Mouse (Mus musculus): ENCODE measurements around the gene Rnf186. TPM values are rescaled to one million over a fixed set of nuclear protein-coding genes. Genes with fewer than 3 reads are reported as not detected.
"Not testable (repeated sequence)": the region's sequence is repeated elsewhere in the genome, so short reads cannot be mapped to it uniquely, and the experiment has no call there.

Gene Rnf186
- total RNA-seq, 2 experiments from 2014 or later, result not detected

DNA sequence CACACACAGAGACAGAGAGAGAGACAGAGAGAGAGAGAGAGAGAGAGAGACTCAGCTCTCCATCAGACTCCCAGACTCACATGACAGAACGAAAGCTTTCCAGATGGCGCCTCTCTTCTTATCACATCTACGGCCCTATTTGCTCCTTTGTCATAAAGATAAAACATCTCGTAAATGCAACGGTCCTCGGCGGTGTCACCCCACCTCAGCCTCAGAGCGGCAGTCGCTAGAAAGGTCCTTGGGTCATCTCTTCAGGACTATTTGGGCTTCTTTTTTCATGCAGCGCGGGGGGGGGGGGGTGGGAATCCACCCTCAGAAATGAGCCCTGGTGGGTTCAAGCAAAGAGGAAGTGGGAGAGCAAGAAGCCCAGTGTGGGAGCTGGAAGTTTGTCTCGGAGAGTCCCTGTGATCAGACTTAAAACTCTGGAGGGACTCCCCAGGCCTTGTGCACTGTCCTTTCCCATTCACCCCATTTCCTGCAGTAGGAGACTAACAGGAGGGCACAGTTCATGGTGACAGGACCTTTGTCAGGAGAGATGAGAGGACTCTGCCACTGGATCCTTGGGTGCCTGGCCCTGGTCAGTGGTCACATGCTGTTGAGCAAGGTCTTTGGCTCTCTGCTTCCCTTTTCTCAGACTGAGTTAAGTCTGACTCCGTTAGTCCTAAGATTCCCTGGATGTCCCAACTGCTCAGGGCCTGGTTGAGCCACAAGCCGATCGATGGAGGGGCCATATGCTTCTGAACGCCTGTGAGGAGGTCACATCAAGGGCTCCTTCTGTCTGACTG is 2.1 kb downstream of the Rnf186 start:
- no peak for DNase-seq (ENCODE audit: low spot score in 2 of 2)
- intact Hi-C loops (cut with DNase I), result no loop called here

DNA sequence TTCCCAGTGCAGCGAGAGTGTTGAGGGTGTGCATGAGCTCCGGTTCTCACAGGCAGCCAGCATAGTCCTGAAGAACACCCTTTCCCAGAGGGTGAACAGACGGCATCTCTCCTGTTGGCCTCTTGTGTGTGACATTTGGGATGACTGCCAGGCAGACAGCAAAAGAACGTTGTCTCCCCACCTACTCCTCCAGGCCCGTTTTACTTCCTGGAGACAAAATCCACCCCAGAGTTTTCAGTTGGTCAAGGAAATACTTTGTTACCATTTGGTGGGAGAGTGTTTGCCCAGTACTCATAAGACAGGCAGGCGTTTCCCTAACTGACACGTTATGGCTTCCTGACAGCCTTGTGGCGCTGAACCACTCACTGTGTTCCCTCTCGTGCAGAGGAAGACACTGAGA is 2.8 kb downstream of the Rnf186 start:
- DNase-seq (ENCODE audit: low spot score in 2 of 2), result no peak
- intact Hi-C loops (cut with DNase I), result no loop called here

DNA sequence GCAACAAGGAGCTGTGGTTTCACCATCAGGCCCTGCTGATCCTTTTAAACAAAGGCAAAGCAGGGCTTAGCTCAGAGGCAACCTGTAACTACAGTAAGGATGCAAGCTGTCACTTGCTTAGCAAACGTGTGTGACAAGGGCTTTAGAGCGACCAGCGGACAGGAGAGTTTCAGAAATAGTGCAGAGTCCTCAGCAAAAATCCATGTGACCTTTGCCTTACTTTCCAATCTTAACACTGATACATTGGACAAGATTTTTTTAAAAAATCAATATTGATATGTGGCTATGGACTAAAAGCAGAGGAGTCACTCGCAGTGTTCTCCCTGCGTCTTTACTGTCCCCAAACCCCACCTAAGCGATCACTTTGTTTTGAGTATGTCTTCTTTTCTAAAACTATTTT is 4.5 kb downstream of the Rnf186 start:
- intact Hi-C loops (cut with DNase I), result no loop called here
- no peak for DNase-seq (ENCODE audit: low spot score in 2 of 2)

DNA sequence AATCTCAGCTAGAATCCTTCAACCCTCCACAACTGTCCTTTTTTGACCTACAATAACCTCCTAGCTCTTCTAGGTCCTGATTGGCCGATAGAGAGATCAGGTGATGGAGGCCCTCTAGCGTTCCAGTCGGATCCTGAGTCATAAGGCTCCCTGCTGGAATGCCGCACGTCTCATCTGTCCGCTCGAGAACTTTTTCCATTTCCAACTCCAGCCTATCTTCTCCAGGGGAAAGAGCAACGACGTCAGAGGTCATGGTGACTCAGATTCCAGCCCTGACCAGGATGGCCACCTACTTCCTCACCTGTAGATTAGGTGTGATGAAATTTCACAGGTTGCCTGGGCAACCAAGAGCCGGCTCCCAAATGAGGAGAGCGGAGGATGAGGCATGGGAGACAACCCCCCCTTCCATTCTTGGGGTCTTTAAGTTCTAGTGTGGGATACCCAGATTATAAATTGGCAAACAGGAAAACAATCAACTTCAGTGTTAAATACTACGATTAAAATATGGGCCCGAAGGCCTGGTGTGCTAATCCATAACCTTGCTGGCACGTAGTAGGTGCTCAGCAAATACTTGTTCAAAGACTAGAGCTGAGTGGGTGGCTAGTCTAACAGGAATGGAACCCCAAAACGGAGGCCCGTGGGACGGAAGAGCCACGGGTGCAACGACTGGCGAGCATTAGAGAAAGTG is 5.4 kb downstream of the Rnf186 start:
- intact Hi-C loops (cut with DNase I), result no loop called here
- DNase-seq (ENCODE audit: low spot score in 2 of 2), result peak in 1 of 2 experiments; percentile 32

DNA sequence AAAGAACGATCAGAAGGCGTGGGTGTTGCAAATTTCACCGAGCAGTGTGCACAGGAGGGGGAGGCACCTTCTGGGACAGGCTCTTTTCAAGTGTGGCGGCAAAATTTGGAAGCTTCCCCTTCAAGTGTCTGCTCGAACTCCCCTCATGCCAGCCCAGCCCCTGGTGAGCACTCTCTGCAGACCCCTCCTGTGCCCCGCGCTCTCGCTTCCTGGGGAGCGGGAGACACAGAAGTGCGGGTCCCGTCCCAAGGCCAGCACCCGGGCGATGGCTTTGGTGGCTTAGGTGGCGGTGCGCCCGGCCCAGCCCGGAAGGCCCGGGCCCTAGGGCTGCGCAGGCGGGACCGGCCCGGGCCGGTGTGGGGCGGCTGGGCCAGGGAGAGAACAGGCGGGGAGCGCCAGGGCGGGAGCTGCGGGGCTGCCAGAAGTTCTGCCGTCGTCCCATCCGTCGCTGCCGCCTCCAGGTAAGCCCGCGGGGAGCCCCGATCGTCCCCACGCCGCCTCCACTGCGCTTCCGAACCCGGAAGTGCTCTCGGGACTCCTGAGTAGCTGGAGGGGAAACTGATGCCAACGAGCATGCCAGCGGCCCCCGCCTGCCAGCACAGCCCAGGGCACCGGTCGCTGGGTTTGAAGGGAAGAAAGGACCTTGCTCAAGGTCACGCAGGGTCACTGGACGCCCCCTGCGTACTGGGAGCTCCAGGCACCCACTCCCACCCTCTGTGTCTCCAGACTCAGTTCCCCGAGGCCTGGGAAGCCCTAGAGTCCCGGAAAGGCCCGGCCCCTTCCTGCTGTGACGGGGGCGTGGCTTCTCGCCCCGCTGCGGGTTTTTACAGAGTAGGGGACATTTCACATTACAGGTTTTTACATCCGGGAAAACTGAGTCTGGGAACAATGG is 6.2 kb downstream of the Rnf186 start, which contains the start of gene Tmco4:
Gene Tmco4, plus strand, starts transcription at position 62 of the 892 bp plus-strand sequence.
- intact Hi-C loops (cut with DNase I), result no loop called here
- peak; percentile 36 to 38 for DNase-seq (ENCODE audit: low spot score in 2 of 2)

DNA sequence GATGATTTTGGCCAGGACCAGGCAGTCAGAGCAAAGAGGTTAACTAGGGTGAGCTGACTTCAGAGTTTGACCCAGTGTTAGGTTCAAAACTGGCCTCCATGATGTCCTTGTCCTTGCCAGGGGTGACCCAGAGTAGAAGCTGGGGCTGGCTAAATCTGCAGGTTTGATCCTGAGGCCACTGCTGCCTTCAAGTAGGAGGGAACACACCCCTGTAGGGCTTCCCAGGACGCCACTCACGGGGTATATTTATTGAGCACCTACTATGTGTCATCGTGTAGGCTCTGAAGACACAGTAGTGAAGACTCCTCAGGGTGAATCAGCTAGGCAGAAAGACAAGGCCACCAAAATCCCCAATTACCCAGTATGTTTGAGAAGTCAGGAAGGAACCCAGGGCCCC is 6.8 kb downstream of the Rnf186 start:
- intact Hi-C loops (cut with DNase I), result no loop called here
- no peak for DNase-seq (ENCODE audit: low spot score in 2 of 2)

DNA sequence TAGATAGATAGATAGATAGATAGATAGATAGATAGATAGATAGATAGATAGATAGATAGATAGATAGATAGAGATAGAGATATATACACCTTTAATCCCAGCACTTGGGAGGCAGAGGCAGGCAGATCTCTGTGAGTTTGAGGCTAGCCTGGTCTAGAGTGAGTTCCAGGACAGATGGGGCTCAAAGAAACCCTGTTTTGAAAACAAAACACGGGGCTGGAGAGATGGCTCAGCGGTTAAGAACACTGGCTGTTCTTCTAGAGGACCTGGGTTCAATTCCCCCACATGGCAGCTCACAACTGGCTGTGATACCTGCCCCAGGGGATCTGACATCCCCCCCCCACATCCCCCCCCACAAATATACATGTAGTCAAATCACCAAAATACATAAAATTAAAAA is 7.6 kb downstream of the Rnf186 start:
- intact Hi-C loops (cut with DNase I); DNase-seq (ENCODE audit: low spot score in 2 of 2): not testable (repeated sequence)

DNA sequence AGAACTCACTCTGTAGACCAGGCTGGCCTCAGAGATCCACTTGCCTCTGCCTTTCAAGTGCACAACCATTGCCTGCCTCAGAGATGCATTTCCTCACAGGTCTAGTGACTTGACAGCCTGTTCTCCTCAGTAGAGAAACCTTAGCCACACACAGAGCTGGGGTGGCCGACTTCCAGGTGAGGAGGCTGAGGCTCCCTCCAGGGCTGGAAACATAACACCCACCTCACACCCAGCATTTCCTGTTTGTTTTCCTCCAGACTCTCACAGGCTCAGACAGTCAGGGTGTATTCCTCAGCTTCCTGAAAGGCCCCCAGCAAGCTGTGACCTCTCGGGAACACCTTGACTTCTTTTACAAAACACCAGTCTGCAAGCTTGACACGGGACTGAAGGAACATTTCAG is 8.3 kb downstream of the Rnf186 start:
- intact Hi-C loops (cut with DNase I), result no loop called here
- DNase-seq (ENCODE audit: low spot score in 2 of 2), result no peak

DNA sequence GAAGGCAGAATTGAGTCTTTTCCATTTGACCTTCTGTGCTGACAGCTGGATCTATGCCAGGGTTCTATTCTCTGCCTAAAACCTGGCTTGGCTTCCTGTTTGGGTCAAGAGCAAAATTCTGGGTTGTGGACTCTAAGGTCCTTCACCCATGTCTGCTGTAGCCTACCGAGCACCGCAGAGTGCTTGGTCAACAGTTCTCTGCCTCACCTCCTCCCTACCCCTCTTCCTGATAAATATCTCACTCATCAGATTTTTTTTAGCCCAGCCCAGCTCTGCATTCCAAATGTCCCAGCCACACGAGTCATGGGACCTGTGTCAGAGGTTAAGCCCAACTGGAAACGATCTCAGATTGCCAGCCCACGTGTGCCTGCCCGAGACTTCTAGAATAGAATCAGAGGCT is 9.1 kb downstream of the Rnf186 start:
- no peak for DNase-seq (ENCODE audit: low spot score in 2 of 2)
- intact Hi-C loops (cut with DNase I), result no loop called here

DNA sequence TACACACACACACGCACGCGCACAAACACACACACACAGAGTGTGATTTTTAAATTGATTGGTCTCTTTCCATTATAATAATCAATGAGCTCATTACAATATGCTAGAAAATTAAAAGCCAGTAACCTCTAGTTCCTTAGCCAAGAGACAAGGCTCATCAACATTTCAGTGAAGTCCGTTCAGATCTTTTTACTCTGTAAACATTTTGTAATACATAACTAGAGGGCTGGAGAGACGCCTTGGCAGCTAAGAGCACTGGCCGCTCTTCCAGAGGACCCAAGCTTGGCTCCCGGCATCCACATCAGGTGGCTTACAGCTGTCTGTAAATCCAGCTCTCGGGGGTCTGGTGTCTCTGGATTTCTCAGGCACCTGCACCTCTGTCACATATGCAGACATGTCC is 13.1 kb downstream of the Rnf186 start:
- intact Hi-C loops (cut with DNase I), result no loop called here
- no peak for DNase-seq (ENCODE audit: low spot score in 2 of 2)

DNA sequence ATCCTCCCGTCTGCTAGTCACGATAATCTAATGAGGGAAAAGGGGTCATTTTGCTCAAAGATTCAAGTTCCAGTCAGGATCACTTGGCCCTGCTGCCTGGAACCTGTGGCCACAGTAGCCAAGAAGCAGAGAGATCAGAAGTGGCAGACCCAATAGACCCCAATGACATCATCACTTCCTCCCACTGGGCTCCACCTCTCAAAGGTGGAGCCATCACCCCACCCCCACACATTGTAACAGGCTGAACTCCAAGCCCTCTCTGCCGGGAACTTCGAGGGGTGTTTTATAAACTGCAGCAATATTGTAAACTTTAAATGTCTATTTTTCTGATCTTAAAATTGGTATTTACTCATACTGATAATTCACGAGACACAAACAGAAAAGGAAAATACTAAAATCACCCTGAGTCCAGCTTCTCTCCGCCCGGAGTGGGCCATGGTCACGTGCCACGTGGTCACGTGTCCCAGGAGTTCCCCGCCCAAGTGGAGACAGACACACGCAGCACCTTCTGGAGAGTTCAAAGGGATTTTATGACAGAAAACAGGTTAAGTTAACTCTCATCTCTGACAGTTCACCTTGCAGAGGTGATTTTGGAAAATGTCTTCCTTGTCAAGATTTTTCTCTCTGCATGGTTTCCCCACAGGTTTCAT is 14.0 kb downstream of the Rnf186 start:
- intact Hi-C loops (cut with DNase I), result no loop called here
- no peak for DNase-seq (ENCODE audit: low spot score in 2 of 2)

DNA sequence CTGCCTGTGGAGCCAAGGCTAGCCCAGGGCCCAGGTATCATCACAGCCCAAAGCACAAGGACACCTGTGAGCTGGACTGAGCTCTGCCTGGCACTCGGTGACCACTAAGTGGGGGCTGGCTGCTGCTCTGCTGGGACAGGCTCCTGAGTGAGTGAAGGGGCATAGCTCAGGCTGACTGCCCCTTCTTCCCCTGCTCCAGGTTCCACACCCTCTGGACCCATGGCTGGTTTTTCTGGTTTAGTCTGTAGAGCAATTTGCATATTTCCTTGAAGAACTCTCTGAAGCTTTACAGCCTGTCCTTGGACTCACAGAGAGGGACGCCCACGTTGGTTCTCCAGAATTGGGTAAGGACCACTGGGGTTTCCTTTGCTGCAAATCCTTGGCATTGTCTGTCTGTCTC is 16.5 kb downstream of the Rnf186 start:
- DNase-seq (ENCODE audit: low spot score in 2 of 2), result no peak
- intact Hi-C loops (cut with DNase I), result no loop called here

DNA sequence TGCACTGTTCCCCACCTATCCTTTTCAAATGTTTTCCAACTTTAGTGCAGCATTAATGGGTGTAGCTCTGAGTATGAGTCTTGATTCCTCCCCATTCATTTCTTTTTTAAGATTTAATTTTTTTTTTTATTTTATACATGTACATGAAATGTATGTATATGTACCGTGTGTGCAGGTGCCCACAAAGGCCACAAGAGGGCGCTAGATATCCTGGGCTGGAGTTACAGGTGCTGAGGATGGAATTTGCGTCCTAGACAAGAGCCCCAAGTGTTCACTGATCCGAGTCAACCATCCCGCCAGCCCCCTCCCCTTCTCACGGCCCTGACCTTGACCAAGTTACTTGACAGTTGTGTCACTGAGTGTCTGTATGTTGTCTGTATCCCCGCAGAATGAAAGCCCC is 17.8 kb downstream of the Rnf186 start:
- intact Hi-C loops (cut with DNase I), result no loop called here

DNA sequence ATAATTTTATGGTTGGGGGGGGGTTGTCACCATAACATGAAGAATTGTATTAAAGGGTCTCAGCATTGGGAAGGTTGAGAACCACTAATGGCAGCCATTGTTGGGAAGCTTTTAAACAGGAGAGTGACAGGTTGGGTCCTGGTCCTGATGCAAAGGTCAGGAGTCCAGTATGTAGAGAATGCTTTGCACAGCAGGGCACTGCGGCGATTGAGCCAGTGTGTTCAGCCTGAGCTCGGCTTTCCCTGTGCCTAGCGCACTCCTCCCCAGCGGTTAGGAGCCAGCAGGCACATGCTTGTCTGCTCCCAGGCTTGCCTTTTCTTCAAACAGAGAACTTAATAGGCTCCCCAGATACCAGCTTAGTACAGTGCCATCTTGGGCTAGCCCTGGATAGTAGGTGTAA is 19.4 kb downstream of the Rnf186 start:
- DNase-seq (ENCODE audit: low spot score in 2 of 2), result no peak
- intact Hi-C loops (cut with DNase I), result no loop called here

More for the DNA sequence above, 17.8 kb downstream of the Rnf186 start:
- no peak for DNase-seq (ENCODE audit: low spot score in 2 of 2)

DNA sequence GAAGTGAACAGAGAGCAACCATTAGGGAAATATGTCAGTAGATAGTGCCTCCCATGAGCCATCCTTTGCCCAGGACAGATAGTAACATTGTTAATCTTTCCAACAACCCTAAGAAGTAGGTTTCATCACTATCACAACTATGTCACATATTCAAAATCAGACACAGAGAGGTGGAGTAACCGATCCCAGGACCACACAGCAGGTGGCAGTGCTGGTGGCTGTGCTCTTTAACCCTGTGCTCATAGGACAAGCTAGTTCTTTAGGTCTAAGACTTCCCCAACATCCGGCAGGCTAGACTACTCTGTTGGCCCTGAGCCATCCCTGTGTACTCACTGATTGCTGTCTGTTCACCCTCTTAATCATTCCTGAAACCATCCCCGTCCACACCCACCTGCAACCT is 27.5 kb downstream of the Rnf186 start:
- no peak for DNase-seq (ENCODE audit: low spot score in 2 of 2)
- intact Hi-C loops (cut with DNase I), result no loop called here

DNA sequence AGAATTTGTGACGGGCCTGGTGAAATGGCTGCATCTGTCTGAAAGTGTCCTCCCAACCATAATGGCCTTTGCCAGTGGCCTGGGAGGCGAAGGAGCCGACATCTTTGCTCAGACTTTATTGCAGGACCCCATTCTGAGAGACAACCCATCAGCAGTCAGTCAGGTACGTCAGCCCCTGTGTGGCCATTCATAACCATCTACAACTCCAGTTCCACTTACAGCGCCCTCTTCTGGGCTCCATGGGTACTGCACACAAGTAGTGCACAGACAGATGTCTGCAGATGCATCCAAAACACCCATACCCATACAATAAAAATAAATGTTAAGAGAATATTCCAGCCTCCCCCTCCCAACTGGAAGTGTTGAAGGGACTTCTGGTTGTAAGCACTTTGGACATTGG is 29.5 kb downstream of the Rnf186 start:
- intact Hi-C loops (cut with DNase I), result no loop called here
- DNase-seq (ENCODE audit: low spot score in 2 of 2), result no peak

DNA sequence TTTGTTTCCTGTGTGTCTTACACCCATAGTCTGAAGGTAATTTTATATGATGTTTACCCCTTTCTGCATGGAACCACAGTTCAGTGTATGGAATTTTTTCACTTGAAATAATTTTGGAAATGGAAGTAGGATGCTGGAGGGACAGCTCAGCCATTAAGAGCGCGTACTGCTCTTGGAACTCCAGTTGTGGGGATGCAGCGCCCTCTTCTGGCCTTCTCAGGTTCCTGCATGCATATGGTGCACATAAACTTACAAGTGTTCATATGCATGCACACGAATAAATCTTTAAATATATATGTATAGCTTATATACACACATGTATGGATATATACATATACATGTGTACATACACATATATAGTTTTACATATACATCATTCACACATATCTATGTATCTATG is 30.2 kb downstream of the Rnf186 start:
- intact Hi-C loops (cut with DNase I), result no loop called here
- DNase-seq (ENCODE audit: low spot score in 2 of 2), result no peak

DNA sequence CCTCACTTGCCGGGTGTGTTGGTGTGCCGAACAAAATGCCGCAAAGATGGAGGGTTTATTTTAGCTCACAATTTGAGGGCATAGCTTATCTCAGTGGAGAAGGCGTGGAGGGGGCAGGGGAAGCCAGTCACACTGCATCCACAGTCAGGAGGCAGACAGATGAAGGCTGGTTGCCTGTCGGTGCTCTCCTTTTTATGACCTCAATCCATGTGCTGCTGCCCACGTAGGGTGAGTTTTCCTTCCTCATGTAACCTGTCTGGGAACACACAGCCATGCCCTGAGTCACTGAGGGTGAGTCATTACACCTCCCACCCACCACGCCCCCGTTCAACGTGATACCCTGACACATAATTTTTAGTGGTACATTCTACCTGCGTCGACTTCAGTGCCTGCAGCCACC is 31.7 kb downstream of the Rnf186 start:
- intact Hi-C loops (cut with DNase I), result no loop called here
- DNase-seq (ENCODE audit: low spot score in 2 of 2), result peak; percentile 35 to 44

DNA sequence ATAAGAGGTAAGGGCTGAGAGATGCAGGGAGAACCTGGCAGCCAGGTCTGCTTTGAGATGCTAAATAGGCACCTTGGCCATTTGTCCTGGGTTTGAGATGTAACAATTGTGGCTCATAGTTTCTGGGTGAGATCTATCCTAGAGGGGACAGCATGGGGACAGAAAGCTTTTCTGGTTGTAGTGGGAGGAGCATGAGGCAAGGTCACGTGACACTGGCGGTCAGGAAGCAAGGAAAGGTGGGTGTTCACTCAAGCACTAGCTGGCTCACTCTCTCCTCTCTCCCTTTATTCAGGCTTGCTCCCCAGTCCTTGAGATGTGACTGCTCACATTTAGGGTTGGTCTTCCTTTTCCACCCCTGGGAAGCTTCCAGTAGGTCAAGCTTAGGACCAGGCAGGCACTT is 34.1 kb downstream of the Rnf186 start:
- intact Hi-C loops (cut with DNase I), result loop anchor here (5.0 kb wide), 1 partner anchor 79 kb away; no protein-coding TSS in a partner anchor
- no peak for DNase-seq (ENCODE audit: low spot score in 2 of 2)

DNA sequence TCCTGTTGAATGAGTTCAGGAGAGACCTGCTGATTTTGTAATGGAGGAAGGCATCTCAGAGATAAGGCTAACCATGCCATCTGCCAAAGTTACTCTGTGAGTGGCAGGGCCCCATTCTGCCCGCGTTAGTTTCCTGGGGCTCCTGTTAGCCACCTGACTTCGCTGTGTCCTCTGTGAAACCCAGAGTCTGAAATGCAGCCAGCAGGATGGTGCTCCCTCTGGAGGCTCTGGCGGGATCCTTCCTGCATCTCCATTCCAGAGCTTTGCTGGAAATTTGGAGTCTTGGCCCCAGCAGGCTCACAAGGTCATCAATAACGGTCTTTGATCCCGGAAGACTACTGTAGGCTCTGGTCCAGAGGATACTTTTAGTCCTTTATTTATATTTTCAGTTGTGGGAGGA is 34.5 kb downstream of the Rnf186 start:
- intact Hi-C loops (cut with DNase I), result loop anchor here (5.0 kb wide), 1 partner anchor 79 kb away; no protein-coding TSS in a partner anchor
- peak in 1 of 2 experiments; percentile 17 for DNase-seq (ENCODE audit: low spot score in 2 of 2)

All from left cerebral cortex, postnatal 36 days (tissue).